Mouse (Mus musculus): ENCODE results near the gene 4931406P16Rik. TPM values are rescaled to one million over a fixed set of nuclear protein-coding genes. Genes with fewer than 3 reads are reported as not detected.

4931406P16Rik gene
- polyA plus RNA-seq, 1 experiment from 2014 or later, result 35.8 TPM

DNA sequence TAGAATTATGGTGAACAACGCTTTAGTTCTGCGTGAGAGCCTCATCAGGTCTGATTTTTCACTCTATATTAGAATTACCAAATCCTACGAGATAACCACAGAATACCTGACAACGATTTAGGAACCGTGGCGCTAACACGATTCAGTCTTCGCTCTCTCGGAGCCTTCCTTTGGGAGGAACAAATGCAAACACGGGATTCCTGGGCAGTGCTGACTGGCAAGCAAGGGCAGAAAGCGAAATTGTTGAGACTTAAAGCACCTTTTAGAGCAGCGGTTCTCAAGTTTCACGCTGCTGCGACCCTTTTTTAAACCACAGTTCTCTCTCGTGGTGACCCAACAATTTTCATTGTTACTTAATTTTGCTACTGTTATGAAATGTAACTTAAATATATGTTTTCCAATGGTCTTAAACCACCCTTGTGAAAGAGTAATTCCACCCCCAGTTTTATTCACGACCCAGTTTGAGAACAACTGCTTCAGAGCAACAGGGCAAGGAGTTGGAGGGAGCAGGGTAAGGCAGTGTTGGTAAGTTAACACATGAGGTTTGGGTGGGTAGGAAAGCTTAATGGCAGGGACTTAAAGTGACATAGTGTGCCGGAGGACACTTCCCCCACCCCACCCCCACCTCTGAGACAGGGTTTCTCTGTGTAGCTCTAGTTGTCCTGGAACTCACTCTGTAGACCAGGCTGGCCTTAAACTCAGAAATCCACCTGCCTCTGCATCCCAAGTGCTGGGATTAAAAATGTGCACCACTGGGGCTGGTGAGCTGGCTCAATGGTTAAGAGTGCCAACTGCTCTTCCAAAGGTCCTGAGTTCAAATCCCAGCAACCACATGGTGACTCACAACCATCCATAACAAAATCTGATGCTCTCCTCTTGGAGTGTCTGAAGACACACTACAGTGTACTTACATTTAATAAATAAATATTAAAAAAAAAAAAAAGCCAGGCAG, 78.5 kb downstream of the 4931406P16Rik start:
- peak overlapping the region; percentile 86 for H3K27ac ChIP-seq
- no peaks in the 10 kb centered on the region for H3K27me3 ChIP-seq
- 3% methylated on average over 17 of the region's 17 CpGs for WGBS
- H3K4me1 ChIP-seq, result peaks cover 13% of the 10 kb centered on the region
- H3K9me3 ChIP-seq (replicated peaks), result no peaks in the 10 kb centered on the region
- H3K4me2 ChIP-seq (replicated peaks), result peak overlapping the region; percentile 61
- peak overlapping the region; percentile 59 for H3K9ac ChIP-seq
- peak overlapping the region; percentile 43 for H3K4me3 ChIP-seq
- no peak for ATAC-seq (ENCODE audit: low FRiP score)
- H3K36me3 ChIP-seq, result peaks cover 29% of the 10 kb centered on the region

DNA sequence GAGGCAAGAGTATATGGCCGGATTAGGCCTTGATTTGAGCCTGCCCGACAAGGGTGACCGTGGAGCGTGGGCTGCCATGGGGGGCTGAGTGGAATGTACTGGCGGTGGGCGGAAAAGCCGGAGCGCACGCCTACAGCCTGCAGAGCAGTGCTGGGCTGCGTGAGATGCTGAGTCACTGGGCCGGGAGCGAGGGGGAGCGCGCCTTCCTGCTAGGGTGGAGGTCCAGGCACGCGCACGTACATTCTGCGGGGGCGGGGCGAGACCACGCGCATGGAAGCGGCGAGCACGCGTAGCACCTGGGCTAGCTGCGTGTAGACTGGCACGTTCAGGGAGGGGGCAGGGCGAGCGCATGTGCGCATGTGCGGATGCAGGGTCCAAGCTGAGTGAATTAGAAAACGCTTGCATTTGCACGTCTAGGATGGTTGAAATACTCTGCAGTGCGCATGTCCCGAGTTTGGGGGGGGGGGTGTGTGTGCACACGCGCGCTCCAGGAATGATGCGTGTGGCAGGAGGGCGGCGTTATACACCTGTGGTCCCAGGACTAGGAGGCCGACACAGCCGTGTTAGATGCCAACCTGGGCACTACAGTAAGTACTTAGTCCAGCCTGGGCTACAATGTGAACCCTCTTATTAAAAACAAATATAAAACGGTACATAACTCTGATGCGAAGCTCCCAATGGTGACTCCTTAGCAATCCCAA, 79.3 kb downstream of the 4931406P16Rik start:
- under 1% methylated on average over 43 of the region's 46 CpGs for WGBS
- Histone ChIP-seq H3K36me3 (peaks cover 20% of the 10 kb centered on the region), H3K4me3 (peak overlapping the region; percentile 43), H3K9ac (peak overlapping the region; percentile 59), H3K9me3 (replicated peaks) (no peaks in the 10 kb centered on the region), H3K4me1 (peaks cover 17% of the 10 kb centered on the region), H3K4me2 (replicated peaks) (peak overlapping the region; percentile 61), H3K27ac (peak overlapping the region; percentile 86), H3K27me3 (no peaks in the 10 kb centered on the region)
- peak; percentile 96 for ATAC-seq (ENCODE audit: low FRiP score)

DNA sequence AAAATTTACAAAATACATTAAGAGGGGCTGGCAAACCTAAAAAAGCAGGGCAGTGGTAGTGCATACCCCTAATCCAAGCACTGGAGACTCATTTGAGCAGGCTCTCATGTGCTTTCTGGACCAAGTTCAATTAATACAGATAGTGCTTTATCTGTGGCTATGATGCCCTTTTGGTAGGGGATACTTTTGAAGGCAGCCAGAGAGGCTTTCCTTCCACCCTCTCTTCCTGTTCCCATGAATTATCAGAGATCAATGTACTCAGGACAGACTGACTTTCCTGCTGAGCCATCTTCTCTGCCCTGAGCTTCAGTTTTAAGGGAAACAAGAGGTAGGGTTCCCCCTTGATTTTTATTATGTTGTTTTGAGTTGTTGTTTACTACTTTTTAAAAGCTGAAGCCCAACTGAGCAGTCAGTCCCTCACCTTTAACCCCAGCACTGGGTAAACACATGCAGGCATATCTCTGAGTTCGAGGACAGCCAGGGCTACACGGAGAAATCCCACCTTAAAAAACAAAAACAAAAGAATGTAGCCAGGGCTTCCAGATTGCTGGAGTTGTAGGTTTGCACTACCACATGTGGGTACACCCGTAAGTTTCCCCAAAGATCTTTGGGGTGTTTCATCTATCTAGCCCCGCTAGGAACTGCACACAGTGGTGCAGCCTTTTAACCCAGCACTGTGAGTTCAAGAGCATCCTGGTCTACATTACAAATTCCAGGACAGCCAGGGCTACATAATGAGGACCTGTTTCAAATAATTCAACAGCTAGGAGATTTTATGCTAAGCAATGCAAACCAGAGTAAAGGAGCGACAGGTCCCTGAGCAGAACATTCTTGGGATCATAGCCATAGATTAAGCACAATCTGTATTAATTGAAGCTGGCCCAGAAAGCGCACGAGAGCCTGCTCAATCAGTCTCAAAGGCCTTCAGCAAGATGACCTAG, 80.3 kb downstream of the 4931406P16Rik start:
- peaks cover 26% of the 10 kb centered on the region for H3K4me1 ChIP-seq
- H3K9me3 ChIP-seq (replicated peaks), result no peaks in the 10 kb centered on the region
- H3K27me3 ChIP-seq, result no peaks in the 10 kb centered on the region
- H3K27ac ChIP-seq, result peak overlapping the region; percentile 86
- peak overlapping the region; percentile 43 for H3K4me3 ChIP-seq
- H3K36me3 ChIP-seq, result peaks cover 10% of the 10 kb centered on the region
- peak overlapping the region; percentile 61 for H3K4me2 ChIP-seq (replicated peaks)
- 0 out of 2 replicates have a peak, but pooled peaks have one; percentile 0 for ATAC-seq (ENCODE audit: low FRiP score)
- peak overlapping the region; percentile 59; the same call in 1 of the 2 replicates for H3K9ac ChIP-seq
- 47% methylated on average over 7 of the region's 7 CpGs for WGBS

DNA sequence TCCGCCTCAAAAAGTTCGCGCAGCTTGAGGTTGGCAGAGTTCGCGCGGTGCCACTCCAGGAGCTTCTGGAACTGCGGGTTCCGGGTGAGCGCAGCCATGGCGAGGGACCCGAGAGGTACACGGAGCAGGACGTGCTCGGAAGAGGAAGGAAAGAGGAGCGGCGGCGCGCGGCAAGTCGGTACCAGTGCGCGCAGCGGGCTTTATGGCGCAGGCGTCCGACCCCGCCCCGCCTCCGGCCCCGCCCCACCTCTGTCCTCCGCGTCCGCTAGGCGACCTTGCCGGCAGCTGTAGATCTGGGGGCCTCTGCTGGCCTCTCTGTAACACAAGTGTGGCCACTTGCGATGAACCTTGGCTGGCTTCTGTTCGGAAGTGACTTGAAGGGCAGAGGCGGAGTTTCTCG, 83.2 kb downstream of the 4931406P16Rik start, which contains the start of gene Gpi1:
Gene Gpi1 (minus strand): TSS at position 221 of the 400 bp plus-strand sequence.
- Histone ChIP-seq H3K27ac (peak within 1 kb of the TSS; percentile 78), H3K9me3 (replicated peaks) (no peaks in the 10 kb centered on the region), H3K27me3 (no peaks in the 10 kb centered on the region), H3K9ac (peak within 1 kb of the TSS; percentile 79), H3K36me3 (peaks cover 24% of the 10 kb centered on the region), H3K4me3 (peak within 1 kb of the TSS; percentile 72), H3K4me1 (peaks cover 32% of the 10 kb centered on the region), H3K4me2 (replicated peaks) (peak within 1 kb of the TSS; percentile 82)
- WGBS, result under 1% methylated on average over 39 of the region's 39 CpGs
- peak; percentile 68 for ATAC-seq (ENCODE audit: low FRiP score)

DNA sequence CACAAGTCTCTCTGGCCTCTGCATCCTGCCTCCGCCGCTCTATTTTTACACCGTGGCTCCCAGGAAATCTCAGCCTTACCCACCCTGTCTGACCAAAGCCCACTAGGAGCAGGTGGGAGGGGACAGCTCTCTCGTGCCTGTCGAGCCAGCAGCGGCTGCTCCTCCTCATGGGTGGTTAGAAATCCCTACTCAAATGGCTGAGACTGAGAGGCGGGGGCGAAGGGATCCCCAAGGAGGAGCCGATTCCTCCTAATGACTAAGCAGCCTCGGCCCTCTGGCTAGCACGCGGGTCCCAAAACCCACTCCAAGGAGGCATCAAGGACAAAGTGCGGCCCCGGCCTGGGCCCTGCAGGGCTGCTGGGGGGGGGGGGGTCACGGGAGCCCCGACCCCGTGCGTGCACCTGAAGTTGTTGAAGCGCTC, 83.7 kb downstream of the 4931406P16Rik start:
- Histone ChIP-seq H3K4me1 (peaks cover 28% of the 10 kb centered on the region), H3K36me3 (peaks cover 28% of the 10 kb centered on the region), H3K4me2 (replicated peaks) (peak overlapping the region; percentile 82), H3K4me3 (peak overlapping the region; percentile 72), H3K9ac (peak overlapping the region; percentile 79), H3K27ac (peak overlapping the region; percentile 78), H3K27me3 (no peaks in the 10 kb centered on the region), H3K9me3 (replicated peaks) (no peaks in the 10 kb centered on the region)
- peak; percentile 36 for ATAC-seq (ENCODE audit: low FRiP score)
- under 1% methylated on average over 19 of the region's 19 CpGs for WGBS

DNA sequence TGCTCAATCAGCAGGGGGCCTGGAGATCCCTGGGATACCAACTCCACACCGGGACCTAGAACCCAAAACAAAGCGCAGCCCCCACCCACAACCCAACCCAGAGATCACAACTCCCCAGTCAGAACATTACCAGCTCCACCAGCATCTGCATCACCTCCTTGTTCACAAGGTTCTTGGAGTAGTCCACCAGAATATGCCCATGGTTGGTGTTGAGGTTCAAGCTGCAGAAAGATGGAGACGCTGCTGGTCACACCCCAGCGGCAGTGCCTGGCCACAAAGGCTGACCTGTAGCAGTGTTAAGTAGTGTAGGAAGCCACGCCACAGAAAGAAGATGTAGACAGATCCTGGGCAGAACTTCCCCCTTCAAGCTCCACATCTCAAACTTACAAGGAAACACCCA, 84.2 kb downstream of the 4931406P16Rik start:
- ATAC-seq (ENCODE audit: low FRiP score), result no peak
- H3K27ac ChIP-seq, result peak overlapping the region; percentile 78; the same call in 1 of the 2 replicates
- WGBS, result 11% methylated on average over 5 of the region's 5 CpGs

DNA sequence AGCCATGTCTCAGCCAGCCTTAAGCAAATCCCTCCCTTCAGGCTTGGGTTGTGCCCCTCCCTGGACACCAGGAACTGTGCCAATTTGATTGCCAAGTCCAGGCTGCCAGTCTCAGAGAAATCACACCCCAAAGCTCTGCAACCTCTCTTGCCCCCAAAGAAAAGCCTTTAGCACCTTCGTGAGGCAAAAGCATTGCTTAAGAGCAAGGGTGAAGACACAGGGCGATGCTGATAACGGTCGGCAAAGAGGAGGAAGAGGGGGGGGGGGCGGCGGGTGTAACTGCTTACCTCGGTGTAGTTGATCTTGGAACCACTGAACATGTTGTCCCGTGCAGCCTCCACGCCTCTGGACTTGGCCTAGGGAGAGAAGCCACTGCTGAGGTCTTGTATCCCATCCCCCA, 84.7 kb downstream of the 4931406P16Rik start:
- WGBS, result 59% methylated on average over 9 of the region's 9 CpGs
- no peaks in the 10 kb centered on the region for H3K27me3 ChIP-seq
- H3K27ac ChIP-seq, result no peak overlapping the region
- no peaks in the 10 kb centered on the region for H3K9me3 ChIP-seq (replicated peaks)
- peak overlapping the region; percentile 82 for H3K4me2 ChIP-seq (replicated peaks)
- no peak for ATAC-seq (ENCODE audit: low FRiP score)
- H3K4me3 ChIP-seq, result peak overlapping the region; percentile 72
- peaks cover 28% of the 10 kb centered on the region for H3K4me1 ChIP-seq
- H3K9ac ChIP-seq, result peak overlapping the region; percentile 79; the same call in 1 of the 2 replicates
- H3K36me3 ChIP-seq, result peaks cover 34% of the 10 kb centered on the region

More for the DNA sequence above, 84.2 kb downstream of the 4931406P16Rik start:
- no peaks in the 10 kb centered on the region for H3K27me3 ChIP-seq
- peaks cover 31% of the 10 kb centered on the region for H3K36me3 ChIP-seq
- peak overlapping the region; percentile 79 for H3K9ac ChIP-seq
- peak overlapping the region; percentile 72 for H3K4me3 ChIP-seq
- H3K9me3 ChIP-seq (replicated peaks), result no peaks in the 10 kb centered on the region
- H3K4me1 ChIP-seq, result peaks cover 28% of the 10 kb centered on the region
- H3K4me2 ChIP-seq (replicated peaks), result peak overlapping the region; percentile 82

DNA sequence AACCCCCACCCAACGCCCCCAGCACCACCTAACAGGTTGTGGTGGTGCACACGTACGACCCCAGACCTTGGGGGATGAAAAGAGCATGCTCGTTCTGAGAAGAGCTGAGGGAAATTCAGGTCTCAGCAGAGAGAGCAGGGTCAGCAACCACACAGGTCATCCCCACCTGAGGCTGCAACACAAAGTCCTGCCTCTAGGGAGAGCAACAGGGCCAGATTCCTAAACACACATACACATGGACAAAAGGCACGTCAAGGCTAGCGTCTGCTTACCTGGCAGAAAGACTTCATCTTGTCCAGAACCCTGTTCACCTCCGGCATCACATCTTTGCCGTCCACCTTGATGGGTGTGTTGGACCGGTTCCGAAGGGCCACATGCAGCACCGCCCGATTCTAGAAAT, 86.5 kb downstream of the 4931406P16Rik start:
- no peaks in the 10 kb centered on the region for H3K27me3 ChIP-seq
- H3K4me1 ChIP-seq, result peaks cover 24% of the 10 kb centered on the region
- no peaks in the 10 kb centered on the region for H3K9me3 ChIP-seq (replicated peaks)
- no peak overlapping the region for H3K27ac ChIP-seq
- 87% methylated on average over 12 of the region's 12 CpGs for WGBS
- no peak overlapping the region for H3K4me2 ChIP-seq (replicated peaks)
- H3K36me3 ChIP-seq, result peaks cover 50% of the 10 kb centered on the region
- no peak overlapping the region for H3K4me3 ChIP-seq
- no peak overlapping the region for H3K9ac ChIP-seq
- ATAC-seq (ENCODE audit: low FRiP score), result no peak

DNA sequence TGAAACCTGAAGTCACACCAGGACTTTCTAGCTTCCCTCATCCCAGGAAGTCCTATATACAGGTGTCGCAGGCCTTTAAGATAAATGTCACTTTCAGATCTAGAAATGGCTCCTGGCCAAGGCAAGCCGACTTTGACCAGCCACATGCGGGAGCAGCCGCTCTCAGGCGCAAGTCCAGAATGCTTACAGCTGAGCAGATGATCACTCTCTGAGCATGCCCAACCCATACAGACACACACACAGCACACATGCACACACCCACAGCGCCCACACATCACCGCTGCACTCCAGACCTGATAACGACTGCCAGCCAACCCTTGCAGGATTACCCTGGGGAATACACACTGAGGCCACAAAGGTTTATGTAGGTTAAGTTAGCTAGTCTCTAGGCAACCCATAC, 87.3 kb downstream of the 4931406P16Rik start:
- H3K27me3 ChIP-seq, result no peaks in the 10 kb centered on the region
- WGBS, result 96% methylated on average over 8 of the region's 8 CpGs
- H3K4me2 ChIP-seq (replicated peaks), result no peak overlapping the region
- no peak overlapping the region for H3K4me3 ChIP-seq
- H3K9me3 ChIP-seq (replicated peaks), result no peaks in the 10 kb centered on the region
- no peak overlapping the region for H3K27ac ChIP-seq
- peaks cover 24% of the 10 kb centered on the region for H3K4me1 ChIP-seq
- H3K36me3 ChIP-seq, result peaks cover 56% of the 10 kb centered on the region
- no peak for ATAC-seq (ENCODE audit: low FRiP score)
- H3K9ac ChIP-seq, result no peak overlapping the region

DNA sequence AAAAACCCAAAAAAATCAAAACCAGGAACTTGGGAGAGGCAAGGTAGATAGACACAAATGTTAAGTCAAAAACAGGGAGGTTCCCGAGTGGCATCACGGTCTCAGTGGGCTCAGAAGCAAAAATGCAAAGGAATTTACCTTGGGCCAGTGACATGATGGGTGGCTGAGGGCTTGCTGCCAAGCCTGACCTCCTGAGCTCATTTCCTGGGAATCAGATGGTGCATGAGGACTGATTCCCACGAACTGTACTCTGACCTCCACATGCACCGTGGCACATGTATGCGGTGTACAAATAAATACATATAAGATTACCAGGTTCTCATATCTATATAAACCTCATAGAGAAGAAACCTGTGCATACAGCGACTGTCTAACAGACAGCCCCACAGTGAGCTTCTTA, 89.0 kb downstream of the 4931406P16Rik start:
- Histone ChIP-seq H3K27me3 (no peaks in the 10 kb centered on the region), H3K27ac (no peak overlapping the region), H3K4me2 (replicated peaks) (no peak overlapping the region), H3K9ac (no peak overlapping the region), H3K36me3 (peaks cover 71% of the 10 kb centered on the region), H3K4me1 (peaks cover 17% of the 10 kb centered on the region), H3K9me3 (replicated peaks) (no peaks in the 10 kb centered on the region), H3K4me3 (no peak overlapping the region)
- ATAC-seq (ENCODE audit: low FRiP score), result no peak
- 95% methylated on average over 6 of the region's 6 CpGs for whole genome bisulfite sequencing

DNA sequence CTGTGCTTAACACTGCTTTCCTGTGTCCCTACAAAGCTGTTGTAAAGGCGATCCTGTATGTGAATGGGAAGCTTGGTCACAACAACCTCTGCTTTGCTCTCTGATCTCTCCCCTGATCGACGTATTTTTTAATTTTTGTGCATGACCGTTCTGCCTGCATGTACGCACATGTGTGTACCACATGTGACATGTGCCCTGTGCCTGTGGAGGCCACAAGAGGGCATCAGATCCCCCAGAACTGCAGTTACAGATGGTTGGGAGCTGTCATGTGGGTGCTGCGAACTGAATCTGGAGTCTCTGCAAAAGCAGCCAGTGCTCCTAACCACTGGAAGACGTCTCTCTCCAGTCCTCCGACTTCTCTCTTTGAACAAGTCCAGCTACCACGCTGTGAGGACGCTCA, 91.0 kb downstream of the 4931406P16Rik start:
- H3K9me3 ChIP-seq (replicated peaks), result no peaks in the 10 kb centered on the region
- H3K27ac ChIP-seq, result no peak overlapping the region
- H3K27me3 ChIP-seq, result no peaks in the 10 kb centered on the region
- no peak overlapping the region for H3K4me2 ChIP-seq (replicated peaks)
- ATAC-seq (ENCODE audit: low FRiP score), result no peak
- 95% methylated on average over 10 of the region's 10 CpGs for WGBS
- no peaks in the 10 kb centered on the region for H3K4me1 ChIP-seq
- no peak overlapping the region for H3K9ac ChIP-seq
- H3K4me3 ChIP-seq, result no peak overlapping the region
- H3K36me3 ChIP-seq, result peaks cover 87% of the 10 kb centered on the region
